Mouse (Mus musculus): ENCODE measurements at regions not wholly inside any gene's neighbourhood (a gene's known extent, or its start where the extent isn't known, plus 50 kb on each side); places are given as distances from the start of the nearest gene placed in this dataset.
A peak's percentile ranks its signal among the peaks of the same experiment; 100 is the strongest.

DNA sequence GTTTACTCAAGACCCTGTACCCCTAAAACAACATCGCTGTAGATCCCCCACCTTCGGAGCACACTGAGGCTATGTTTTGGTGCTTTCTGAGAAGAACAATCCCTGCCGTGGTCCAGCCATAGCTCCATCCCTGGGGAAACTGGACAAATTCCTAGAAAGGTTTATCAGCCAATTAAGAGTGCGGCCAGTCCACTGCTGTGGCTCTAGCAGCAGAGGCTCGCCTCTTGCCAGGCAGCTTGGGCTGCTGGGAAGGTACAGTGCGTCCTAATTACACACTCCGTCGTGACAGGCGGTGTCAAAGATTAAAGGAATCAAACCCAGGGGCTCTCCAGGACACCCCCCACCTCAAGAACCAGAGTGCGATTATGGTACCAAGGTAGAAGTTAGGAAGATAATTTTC, 116.4 kb upstream of the Sdk2 start:
- no peak for ATAC-seq (ENCODE audit: low read depth)
- Histone ChIP-seq H3K4me1 (ENCODE audit: control insufficient read depth, insufficient read depth, low read length) (peaks cover 11% of the 10 kb centered on the region), H3K36me3 (ENCODE audit: control insufficient read depth, insufficient read depth, low read length) (no peaks in the 10 kb centered on the region), H3K9me3 (ENCODE audit: control insufficient read depth, low read length) (no peaks in the 10 kb centered on the region), H3K9ac (ENCODE audit: low read depth, low read length) (no peak overlapping the region), H3K27ac (replicated peaks; ENCODE audit: low read depth, low read length) (no peak overlapping the region), H3K27me3 (replicated peaks; ENCODE audit: control insufficient read depth, insufficient read depth, low read length) (0 out of 2 replicates have a peak, but pooled peaks cover 6% of the 10 kb centered on the region), H3K4me2 (ENCODE audit: low read depth, low read length) (no peak overlapping the region), H3K4me3 (ENCODE audit: low read depth, low read length) (no peak overlapping the region)
- no peak for DNase-seq (ENCODE audit: low spot score)
- 74% methylated on average over 10 of the region's 10 CpGs for WGBS

DNA sequence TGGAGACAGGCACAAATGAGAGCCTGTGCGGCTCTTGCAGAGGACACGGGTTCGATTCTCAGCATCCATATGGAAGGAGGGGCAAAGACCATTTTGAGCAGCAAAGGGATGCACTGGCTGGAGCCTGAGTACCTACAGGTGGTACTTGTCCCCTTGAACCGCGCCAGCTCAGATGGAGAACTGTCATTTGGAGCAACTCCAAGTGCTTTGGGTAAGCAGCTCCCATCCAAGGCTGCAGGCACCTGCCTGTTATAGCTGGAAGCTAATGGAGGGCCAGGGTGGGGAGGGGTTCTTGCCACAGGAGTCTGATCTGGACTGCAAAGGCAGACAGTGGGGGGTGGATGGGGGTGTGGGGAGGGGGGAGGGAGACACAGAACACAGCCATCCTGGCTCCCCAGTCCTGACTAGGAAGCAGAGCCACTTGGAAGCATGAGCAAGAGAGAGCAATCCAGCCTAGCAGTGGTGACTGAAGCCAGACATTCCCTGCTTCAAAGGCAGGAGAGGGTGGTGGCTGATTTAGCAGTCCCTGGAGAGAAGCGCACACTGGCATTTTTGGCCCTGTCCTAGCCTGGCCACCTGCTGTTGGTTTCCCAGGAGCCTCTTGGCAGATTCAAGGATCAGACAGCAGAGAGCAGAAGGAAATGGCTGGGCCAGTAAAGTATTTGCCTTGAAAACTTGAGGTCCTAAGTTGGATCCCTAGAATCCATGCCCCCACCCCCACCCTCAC, 112.1 kb upstream of the Sdk2 start:
- Histone ChIP-seq H3K4me1 (ENCODE audit: control insufficient read depth, insufficient read depth, low read length) (peaks cover 36% of the 10 kb centered on the region), H3K9me3 (ENCODE audit: control insufficient read depth, low read length) (no peaks in the 10 kb centered on the region), H3K27me3 (replicated peaks; ENCODE audit: control insufficient read depth, insufficient read depth, low read length) (peaks cover 6% of the 10 kb centered on the region; the same call in 1 of the 2 replicates), H3K4me2 (ENCODE audit: low read depth, low read length) (no peak overlapping the region), H3K36me3 (ENCODE audit: control insufficient read depth, insufficient read depth, low read length) (no peaks in the 10 kb centered on the region), H3K4me3 (ENCODE audit: low read depth, low read length) (no peak overlapping the region), H3K27ac (replicated peaks; ENCODE audit: low read depth, low read length) (no peak overlapping the region), H3K9ac (ENCODE audit: low read depth, low read length) (no peak overlapping the region)
- 60% methylated on average over 6 of the region's 6 CpGs for WGBS
- DNase-seq (ENCODE audit: low spot score) = peak; percentile 26
- 0 out of 2 replicates have a peak, but pooled peaks have one; percentile 10 for ATAC-seq (ENCODE audit: low read depth)

DNA sequence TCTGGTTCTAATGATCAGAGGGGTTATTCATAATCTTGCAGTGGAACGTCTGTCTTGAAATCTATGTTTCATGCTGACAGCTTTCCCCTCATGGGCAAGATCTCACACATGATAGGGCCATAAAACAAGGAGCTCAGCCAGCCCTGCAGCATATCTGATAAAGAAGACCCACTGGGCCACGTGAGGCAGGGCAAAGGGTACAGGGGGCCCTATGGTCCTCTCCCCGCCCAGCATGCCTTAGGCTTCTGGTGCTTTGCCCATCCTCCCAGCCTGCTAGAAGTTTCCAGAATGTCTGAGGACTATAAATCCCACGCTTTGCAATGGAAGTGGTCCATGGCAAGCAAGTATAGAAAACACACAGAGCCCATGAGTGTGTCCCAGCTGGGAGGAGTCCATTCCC, 110.9 kb upstream of the Sdk2 start:
- no peak overlapping the region for H3K4me3 ChIP-seq (ENCODE audit: low read depth, low read length)
- H3K4me2 ChIP-seq (ENCODE audit: low read depth, low read length) = no peak overlapping the region
- ATAC-seq (ENCODE audit: low read depth) (no peak), DNase-seq (ENCODE audit: low spot score) (no peak)
- no peak overlapping the region for H3K9ac ChIP-seq (ENCODE audit: low read depth, low read length)
- 49% methylated on average over 4 of the region's 4 CpGs for WGBS
- H3K4me1 ChIP-seq (ENCODE audit: control insufficient read depth, insufficient read depth, low read length) = peaks cover 36% of the 10 kb centered on the region
- no peak overlapping the region for H3K27ac ChIP-seq (replicated peaks; ENCODE audit: low read depth, low read length)
- no peaks in the 10 kb centered on the region for H3K36me3 ChIP-seq (ENCODE audit: control insufficient read depth, insufficient read depth, low read length)
- H3K27me3 ChIP-seq (replicated peaks; ENCODE audit: control insufficient read depth, insufficient read depth, low read length) = peaks cover 6% of the 10 kb centered on the region; the same call in 1 of the 2 replicates
- no peaks in the 10 kb centered on the region for H3K9me3 ChIP-seq (ENCODE audit: control insufficient read depth, low read length)

DNA sequence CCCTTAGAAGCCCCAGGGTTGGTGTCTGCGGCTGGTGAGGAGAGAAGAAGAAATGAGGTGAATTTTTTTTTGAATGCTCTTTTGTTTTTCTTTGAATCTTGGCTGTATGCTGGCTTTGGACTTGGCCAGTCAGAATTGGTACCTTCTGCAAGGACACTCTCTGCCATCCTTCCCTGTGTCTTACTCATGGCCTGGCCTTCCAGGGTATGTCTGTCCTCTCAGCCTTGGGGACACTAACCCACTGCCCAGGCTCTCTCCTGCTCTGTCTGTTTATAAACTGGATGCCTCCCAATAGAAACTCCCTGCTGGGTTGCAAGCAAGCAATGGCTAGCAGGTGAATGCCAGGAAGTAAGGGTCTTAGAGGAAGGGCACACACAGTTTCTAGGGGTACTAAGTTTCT, 110.4 kb upstream of the Sdk2 start:
- WGBS = 91% methylated on average over 1 of the region's 1 CpGs
- peaks cover 36% of the 10 kb centered on the region for H3K4me1 ChIP-seq (ENCODE audit: control insufficient read depth, insufficient read depth, low read length)

DNA sequence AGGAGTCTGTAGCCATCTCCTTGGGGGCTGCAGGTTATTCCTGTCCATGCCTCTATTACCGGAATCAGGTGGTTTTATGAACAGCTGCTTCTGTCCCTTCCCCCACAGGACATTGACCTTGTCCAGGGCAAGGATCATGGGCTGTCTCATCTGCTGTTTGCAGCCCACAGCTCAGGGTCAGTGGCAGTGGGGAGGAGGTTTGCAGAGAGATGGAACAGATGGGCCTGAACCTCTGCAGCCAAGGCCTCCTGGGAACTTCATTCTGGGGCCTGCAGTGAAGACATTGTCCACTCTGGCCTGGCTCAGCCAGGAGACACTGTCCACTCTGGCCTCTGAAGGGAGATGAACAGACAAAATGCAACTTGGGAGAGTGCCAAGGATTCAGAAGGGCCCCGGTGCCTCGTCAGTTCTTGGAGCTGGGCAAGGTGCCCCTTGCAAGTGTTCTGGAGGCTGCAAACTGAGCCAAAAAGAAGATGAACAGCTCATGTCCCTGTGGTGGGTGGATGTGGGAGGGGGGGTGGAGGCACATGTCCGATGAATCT, 109.9 kb upstream of the Sdk2 start:
- no peak overlapping the region for H3K9ac ChIP-seq (ENCODE audit: low read depth, low read length)
- H3K27ac ChIP-seq (replicated peaks; ENCODE audit: low read depth, low read length) = no peak overlapping the region
- H3K4me3 ChIP-seq (ENCODE audit: low read depth, low read length) = no peak overlapping the region
- H3K27me3 ChIP-seq (replicated peaks; ENCODE audit: control insufficient read depth, insufficient read depth, low read length) = no peaks in the 10 kb centered on the region; the same call in 1 of the 2 replicates
- no peaks in the 10 kb centered on the region for H3K9me3 ChIP-seq (ENCODE audit: control insufficient read depth, low read length)
- WGBS = 50% methylated on average over 4 of the region's 4 CpGs
- no peak overlapping the region for H3K4me2 ChIP-seq (ENCODE audit: low read depth, low read length)
- DNase-seq (ENCODE audit: low spot score) (no peak), ATAC-seq (ENCODE audit: low read depth) (no peak)
- H3K4me1 ChIP-seq (ENCODE audit: control insufficient read depth, insufficient read depth, low read length) = peaks cover 36% of the 10 kb centered on the region
- no peaks in the 10 kb centered on the region for H3K36me3 ChIP-seq (ENCODE audit: control insufficient read depth, insufficient read depth, low read length)

More for the DNA sequence above, 110.4 kb upstream of the Sdk2 start:
- Histone ChIP-seq H3K27ac (replicated peaks; ENCODE audit: low read depth, low read length) (no peak overlapping the region), H3K4me2 (ENCODE audit: low read depth, low read length) (no peak overlapping the region), H3K27me3 (replicated peaks; ENCODE audit: control insufficient read depth, insufficient read depth, low read length) (peaks cover 4% of the 10 kb centered on the region; the same call in 1 of the 2 replicates), H3K4me3 (ENCODE audit: low read depth, low read length) (no peak overlapping the region), H3K36me3 (ENCODE audit: control insufficient read depth, insufficient read depth, low read length) (no peaks in the 10 kb centered on the region), H3K9ac (ENCODE audit: low read depth, low read length) (no peak overlapping the region), H3K9me3 (ENCODE audit: control insufficient read depth, low read length) (no peaks in the 10 kb centered on the region)
- ATAC-seq (ENCODE audit: low read depth) (no peak), DNase-seq (ENCODE audit: low spot score) (no peak)

DNA sequence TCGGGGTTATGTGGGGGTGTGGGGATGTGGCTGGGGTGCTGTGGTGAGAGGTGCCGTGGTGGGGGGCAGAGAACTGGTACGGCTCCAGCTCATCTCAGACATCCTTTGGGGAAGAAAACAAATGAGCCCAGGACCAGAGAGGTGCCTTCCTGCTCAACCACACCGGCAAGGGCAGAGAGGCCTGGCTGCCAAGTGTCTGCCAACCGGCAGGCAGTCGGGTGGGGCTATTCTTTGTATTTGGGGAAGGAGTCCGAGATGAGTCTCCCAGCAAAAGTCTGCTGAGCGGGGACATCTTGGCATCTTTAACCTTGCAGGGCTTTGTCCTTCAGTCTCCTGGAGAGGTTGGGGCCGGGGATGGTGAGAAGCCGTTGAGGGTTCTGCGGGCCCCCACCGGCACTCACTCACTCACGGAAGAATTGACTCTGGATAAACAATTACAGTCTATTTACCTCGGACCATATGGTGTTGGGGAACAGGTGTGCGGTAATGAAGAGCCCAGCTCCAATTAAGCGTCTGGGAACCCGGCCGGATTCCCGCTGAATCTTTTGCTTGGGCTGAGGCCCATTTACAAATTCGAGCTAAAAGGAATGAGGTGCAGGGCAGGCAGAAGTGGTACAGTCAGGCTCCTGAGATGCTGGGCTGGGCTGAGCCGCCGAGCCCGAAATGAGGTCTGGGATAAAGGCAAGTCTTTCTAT, 108.7 kb upstream of the Sdk2 start:
- peaks cover 41% of the 10 kb centered on the region for H3K4me1 ChIP-seq (ENCODE audit: control insufficient read depth, insufficient read depth, low read length)
- H3K27ac ChIP-seq (replicated peaks; ENCODE audit: low read depth, low read length) = no peak overlapping the region
- H3K27me3 ChIP-seq (replicated peaks; ENCODE audit: control insufficient read depth, insufficient read depth, low read length) = no peaks in the 10 kb centered on the region; the same call in 1 of the 2 replicates
- no peak overlapping the region for H3K4me2 ChIP-seq (ENCODE audit: low read depth, low read length)
- ATAC-seq (ENCODE audit: low read depth) = peak; percentile 66
- DNase-seq (ENCODE audit: low spot score) = peak; percentile 74
- whole genome bisulfite sequencing = 32% methylated on average over 23 of the region's 23 CpGs
- H3K9me3 ChIP-seq (ENCODE audit: control insufficient read depth, low read length) = no peaks in the 10 kb centered on the region
- H3K36me3 ChIP-seq (ENCODE audit: control insufficient read depth, insufficient read depth, low read length) = no peaks in the 10 kb centered on the region
- no peak overlapping the region for H3K4me3 ChIP-seq (ENCODE audit: low read depth, low read length)
- H3K9ac ChIP-seq (ENCODE audit: low read depth, low read length) = no peak overlapping the region

DNA sequence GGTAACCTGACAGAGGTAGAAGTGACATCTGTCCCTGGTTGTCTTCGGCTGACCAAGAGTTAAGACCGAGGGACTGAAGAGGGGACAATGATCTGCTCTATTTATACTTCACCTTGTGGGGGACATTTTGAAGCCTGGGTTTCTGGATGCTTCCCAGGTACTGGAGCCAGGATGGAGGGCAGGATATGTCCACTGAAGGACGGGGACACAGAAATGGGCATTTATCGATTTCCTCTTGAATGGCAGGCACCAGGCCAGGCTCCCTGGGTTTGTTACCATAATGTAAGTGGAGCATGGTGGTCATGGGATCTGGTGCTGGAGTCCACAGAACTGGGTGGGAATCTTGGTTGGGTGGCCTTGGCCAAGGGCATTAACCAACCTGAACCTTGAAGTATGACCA, 108.0 kb upstream of the Sdk2 start:
- no peaks in the 10 kb centered on the region for H3K9me3 ChIP-seq (ENCODE audit: control insufficient read depth, low read length)
- no peak for ATAC-seq (ENCODE audit: low read depth)
- no peaks in the 10 kb centered on the region; the same call in 1 of the 2 replicates for H3K27me3 ChIP-seq (replicated peaks; ENCODE audit: control insufficient read depth, insufficient read depth, low read length)
- H3K4me1 ChIP-seq (ENCODE audit: control insufficient read depth, insufficient read depth, low read length) = peaks cover 41% of the 10 kb centered on the region
- no peak for DNase-seq (ENCODE audit: low spot score)
- no peaks in the 10 kb centered on the region for H3K36me3 ChIP-seq (ENCODE audit: control insufficient read depth, insufficient read depth, low read length)
- H3K4me2 ChIP-seq (ENCODE audit: low read depth, low read length) = no peak overlapping the region
- H3K27ac ChIP-seq (replicated peaks; ENCODE audit: low read depth, low read length) = no peak overlapping the region
- H3K4me3 ChIP-seq (ENCODE audit: low read depth, low read length) = no peak overlapping the region
- 93% methylated on average over 4 of the region's 4 CpGs for WGBS
- no peak overlapping the region for H3K9ac ChIP-seq (ENCODE audit: low read depth, low read length)

DNA sequence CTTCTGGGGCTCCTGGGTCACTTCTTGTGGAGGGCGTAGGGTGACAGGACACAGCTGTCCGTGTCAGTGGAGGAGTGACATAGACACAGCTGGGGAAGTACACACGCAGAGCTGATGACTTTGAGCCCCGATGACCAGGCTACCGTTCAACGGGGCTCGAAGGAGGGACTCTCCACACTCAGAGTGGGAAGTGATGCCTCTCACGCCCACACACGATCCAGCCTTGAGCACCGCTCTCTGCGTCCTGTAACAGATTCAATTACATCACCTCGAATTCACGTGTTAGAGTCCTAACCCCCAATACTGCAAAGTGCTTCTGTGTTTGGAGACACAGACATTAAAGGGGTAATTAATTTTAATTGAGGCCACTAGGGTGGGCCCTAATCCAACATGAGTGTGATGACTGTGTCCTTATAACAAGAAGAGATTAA, 101.4 kb upstream of the Sdk2 start:
- ATAC-seq (ENCODE audit: low read depth) = no peak
- Histone ChIP-seq H3K4me2 (ENCODE audit: low read depth, low read length) (no peak overlapping the region), H3K36me3 (ENCODE audit: control insufficient read depth, insufficient read depth, low read length) (no peaks in the 10 kb centered on the region), H3K4me3 (ENCODE audit: low read depth, low read length) (no peak overlapping the region), H3K27me3 (replicated peaks; ENCODE audit: control insufficient read depth, insufficient read depth, low read length) (no peaks in the 10 kb centered on the region), H3K9ac (ENCODE audit: low read depth, low read length) (no peak overlapping the region), H3K9me3 (ENCODE audit: control insufficient read depth, low read length) (no peaks in the 10 kb centered on the region), H3K27ac (replicated peaks; ENCODE audit: low read depth, low read length) (no peak overlapping the region), H3K4me1 (ENCODE audit: control insufficient read depth, insufficient read depth, low read length) (peaks cover 10% of the 10 kb centered on the region; the same call in 1 of the 2 replicates)
- DNase-seq (ENCODE audit: low spot score) = no peak
- 77% methylated on average over 13 of the region's 13 CpGs for WGBS

Data from embryonic facial prominence, embryonic 14.5 days (tissue).